Mouse (Mus musculus) layer of hippocampus, adult 9-11 months (tissue): ENCODE measurements around the gene Trub1.
A peak's percentile ranks its signal among the peaks of the same experiment; 100 is the strongest.

Experiments
- DNase-seq: peaks from one replicate; pipeline ENCODE4 v3.0.0; 2022

Trub1 gene

GRCm38 (mm10) chr19:57442936-57443657 is 9.6 kb upstream of the Trub1 start:
- no peak for DNase-seq

DNA sequence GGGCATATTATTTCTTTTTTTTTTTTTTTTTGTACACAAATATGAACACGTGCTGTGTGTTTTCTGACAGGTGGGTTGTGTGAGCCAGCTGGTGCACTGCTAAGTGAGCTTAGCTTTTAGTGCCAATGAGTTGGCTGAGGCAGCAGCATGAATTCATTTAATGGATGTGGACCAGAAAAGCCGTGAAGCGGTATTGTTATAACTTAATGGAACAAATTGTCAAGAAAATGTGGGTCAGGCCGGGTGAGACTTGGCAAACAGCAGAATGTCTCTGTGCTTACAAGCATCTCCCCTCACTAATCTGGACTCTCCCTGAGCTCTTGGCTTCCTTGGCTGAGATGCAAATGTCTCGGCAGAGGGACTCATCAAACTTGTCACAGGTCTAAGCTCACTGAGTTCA is 7.7 kb upstream of the Trub1 start:
- DNase-seq = peak; percentile 71

DNA sequence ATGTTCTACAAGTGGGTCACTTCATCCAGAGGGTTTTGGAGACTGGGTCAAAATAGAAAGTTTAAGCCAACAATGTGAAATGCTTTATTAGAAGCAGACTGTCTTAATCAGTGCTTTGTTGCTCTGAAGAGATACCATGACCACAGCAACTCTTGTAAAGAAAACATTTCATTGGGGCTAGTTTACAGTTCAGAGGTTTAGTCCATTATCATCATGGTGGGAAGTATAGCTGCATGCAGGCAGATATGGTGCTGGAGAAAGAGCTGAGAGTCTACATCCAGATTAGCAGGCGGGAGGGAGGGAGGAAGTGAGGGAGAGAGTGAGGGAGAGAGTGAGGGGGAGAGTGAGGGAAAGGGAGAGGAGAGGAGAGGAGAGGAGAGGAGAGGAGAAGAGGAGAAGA is 1.9 kb upstream of the Trub1 start:
- DNase-seq = no peak

- DNase-seq = no peak
These were observed 950 bp upstream of the Trub1 start for GRCm38 (mm10) chr19:57451762-57452161.

- DNase-seq = no peak
These were observed 497 bp downstream of the Trub1 start for GRCm38 (mm10) chr19:57453218-57453600.

DNA sequence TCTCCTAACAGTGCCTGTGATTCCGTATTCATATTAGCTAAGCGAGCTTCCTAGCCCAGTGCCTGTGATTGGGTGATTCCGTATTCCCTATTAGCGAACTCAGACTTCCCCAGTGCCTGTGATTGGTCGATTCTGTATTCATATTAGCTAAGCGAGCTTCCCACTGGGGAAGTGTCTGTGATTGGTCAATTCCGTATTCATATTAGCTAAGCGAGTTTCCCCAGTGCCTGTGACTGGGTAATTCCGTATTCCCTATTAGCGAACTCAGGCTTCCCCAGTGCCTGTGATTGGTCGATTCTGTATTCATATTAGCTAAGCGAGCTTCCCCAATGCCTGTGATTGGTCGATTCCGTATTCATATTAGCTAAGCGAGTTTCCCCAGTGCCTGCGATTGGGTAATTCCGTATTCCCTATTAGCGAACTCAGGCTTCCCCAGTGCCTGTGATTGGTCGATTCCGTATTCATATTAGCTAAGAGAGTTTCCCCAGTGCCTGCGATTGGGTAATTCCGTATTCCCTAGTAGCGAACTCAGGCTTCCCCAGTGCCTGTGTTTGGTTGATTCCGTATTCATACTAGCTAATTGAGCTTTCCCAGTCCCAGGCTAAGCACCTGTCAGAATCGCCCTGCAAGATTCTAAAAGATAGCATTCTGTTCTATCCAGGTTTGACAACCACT is 2.7 kb downstream of the Trub1 start:
- no peak for DNase-seq

GRCm38 (mm10) chr19:57457075-57457474 is 4.4 kb downstream of the Trub1 start:
- no peak for DNase-seq

- DNase-seq = no peak
These were observed 11.0 kb downstream of the Trub1 start for GRCm38 (mm10) chr19:57463741-57464140.

DNA sequence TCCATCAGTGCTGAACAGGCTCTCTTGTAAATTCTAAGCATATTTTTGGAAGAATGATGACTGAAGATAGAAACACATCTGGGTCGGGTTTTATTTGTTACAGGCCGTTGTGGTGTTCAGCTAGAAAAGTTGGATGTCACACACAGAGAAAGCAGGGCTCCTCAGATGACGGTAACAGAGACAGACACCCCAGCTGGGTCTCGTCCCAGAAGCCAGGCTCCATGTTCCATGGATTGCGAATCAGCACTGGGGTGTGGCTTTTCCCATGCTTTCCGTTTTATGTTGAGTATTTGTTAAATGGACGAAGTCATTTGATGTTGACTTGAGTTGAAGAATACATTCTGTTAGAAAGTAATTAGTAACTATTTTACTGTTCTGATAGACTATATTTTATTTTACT is 13.0 kb downstream of the Trub1 start:
- no peak for DNase-seq

DNA sequence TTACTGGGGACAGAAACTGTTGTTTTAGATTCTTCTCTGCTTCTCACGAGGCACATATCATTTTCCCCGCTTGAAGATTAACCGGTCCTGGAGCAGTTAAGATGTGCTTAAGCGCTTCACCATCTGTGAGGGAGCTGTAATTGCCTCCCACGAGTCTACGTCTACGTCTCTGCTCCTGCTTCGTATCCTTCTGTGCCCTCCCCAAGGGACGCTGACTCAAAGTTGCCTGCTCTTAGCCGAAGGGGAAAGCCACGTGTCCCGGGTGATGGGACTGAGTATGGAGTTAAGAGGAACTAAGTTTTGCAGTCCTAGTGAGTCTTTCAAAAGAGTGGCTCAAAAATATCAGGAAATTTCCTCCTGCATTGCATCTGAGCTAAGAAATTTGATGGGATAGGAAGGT is 18.3 kb downstream of the Trub1 start:
- DNase-seq = peak; percentile 33

DNA sequence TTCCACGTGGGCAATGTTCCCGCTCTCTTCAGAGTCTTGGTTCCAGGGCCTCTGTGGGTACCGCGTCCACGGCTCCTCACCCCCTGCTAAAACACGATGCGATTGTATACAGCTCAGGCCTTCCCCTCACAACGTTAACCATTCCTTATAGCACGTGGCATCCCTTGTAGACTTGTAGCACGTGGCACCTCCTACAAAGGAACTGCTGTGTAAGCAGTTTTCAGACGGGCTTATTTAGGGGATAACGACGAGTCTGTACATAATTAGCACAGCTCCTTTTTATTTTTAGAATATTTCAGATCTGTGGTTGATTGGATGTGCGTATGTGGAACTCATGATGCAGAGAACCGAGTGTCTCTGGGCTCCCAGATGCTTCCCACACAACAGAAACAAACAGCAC is 19.5 kb downstream of the Trub1 start:
- no peak for DNase-seq

- no peak for DNase-seq
These were observed 20.6 kb downstream of the Trub1 start for GRCm38 (mm10) chr19:57473301-57473700.

DNA sequence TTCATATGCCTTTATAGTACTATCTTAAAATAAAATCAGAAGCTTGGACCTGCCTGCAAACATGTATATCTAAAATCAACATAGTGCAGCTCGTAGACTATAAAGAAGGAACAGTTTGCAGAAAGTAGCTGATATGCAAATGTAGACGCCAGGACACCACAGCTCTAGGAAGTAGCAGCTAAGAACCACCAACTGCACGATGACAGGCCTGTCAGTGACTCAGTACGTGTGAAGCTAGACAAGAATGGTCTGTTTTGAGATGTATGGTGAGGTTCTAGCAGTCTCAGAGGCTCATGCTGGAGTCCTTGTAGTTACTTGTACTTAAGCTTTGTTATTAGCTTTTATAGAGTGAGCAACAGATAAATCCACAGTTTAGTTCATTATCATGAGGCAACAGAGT is 22.6 kb downstream of the Trub1 start:
- DNase-seq = no peak

GRCm38 (mm10) chr19:57477310-57477709 is 24.6 kb downstream of the Trub1 start:
- DNase-seq = no peak

DNA sequence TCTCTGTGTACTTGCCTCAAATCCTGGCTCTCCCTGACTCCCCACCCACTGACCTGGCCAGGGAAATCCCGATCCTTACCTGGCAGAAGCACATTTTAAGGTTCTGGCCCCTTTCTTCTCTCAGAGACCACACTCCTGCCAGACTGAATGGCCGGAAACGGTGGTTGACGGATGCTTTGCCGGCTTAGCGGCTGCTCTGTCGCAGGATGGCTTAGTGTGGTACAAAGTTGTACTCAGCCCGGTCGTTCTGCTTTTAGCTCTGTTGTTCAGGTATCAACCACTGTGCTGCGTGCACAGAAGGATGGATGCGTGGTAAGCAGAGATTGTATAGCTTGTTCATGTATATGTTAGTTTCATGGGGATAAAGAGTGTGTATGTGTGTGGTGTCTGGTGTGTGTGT is 25.3 kb downstream of the Trub1 start:
- no peak for DNase-seq

DNA sequence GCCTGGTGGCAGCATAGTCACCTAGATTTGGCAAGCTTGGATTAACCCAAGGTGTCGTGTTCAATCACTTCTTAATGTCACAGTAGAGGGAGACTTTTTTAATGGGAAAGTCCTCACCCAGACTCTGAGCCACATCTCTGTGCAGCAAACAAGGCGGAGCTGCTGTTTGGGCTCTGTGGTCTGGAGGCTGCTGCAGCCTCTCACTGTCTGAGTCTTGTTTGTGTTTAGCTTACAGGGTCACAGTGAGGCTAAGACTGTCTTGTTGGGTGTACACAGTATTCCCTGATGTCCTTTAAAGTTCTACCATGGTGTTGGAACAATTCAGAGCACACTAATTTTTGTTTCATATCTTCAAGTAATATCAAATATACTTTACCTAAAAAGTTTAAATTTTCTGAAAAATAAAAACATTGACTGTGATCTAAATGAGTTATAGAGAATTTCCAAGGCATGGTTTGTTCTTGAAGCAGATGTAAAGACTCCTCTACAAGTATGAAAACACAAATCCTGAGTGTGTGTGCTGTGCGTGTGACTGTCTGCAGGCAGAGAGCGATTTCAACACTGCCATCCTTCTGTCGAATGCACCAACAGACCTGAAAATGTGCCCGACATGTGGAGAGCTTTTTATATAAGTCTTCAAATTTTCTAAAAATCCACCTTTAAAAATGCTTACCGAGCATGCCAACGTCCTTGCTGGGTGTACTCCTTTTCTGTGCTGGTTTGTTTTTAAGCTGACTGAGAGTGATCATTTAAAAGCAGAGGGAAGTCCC is 27.4 kb downstream of the Trub1 start:
- no peak for DNase-seq

DNA sequence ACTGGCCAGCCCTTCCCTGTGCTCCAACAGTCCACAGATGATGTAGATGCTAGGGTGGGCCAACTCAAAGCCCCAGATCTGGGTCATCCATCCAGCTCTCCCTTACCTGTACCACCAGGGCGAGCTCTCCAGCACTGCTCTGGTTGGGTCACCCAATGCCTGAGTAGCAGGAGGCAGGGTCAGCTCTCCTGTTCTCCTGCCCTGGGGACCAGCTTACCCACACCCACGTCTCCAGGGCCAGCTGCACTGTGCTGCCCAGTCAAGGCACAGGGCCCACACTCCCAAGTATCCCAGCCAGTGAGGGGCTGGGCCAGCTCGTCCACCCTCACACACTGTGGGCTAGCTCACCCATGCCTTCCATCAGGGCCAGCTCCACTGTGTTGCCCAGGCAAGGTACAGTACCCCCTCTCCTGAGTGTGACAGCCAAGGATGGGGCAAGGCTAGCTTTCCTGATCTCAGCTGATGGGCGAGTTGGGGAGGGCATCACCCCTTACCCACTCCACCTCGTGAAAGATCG is 29.1 kb downstream of the Trub1 start:
- DNase-seq = no peak

GRCm38 (mm10) chr19:57482815-57483214 is 30.1 kb downstream of the Trub1 start:
- DNase-seq = no peak

- no peak for DNase-seq
These were observed 34.4 kb downstream of the Trub1 start for GRCm38 (mm10) chr19:57487051-57487658.

DNA sequence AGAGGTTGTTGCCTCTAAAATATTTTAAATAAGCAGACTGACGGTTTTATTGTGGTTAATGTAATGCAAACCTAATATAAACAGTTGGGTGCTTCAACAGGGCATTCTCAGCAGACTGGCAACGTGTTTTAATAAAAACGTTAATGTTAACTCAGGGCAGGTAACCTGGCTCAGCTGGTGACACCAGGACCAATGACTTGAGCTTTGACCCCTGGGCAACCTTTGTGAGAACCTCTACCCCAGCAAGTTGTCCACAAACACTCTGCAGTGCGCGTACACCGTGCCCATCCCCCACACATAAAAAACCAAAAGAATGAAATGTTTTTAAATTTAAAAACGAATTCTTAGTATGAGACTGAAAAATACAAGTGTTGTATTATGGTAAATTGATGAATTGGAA is 36.8 kb downstream of the Trub1 start:
- DNase-seq = no peak

DNA sequence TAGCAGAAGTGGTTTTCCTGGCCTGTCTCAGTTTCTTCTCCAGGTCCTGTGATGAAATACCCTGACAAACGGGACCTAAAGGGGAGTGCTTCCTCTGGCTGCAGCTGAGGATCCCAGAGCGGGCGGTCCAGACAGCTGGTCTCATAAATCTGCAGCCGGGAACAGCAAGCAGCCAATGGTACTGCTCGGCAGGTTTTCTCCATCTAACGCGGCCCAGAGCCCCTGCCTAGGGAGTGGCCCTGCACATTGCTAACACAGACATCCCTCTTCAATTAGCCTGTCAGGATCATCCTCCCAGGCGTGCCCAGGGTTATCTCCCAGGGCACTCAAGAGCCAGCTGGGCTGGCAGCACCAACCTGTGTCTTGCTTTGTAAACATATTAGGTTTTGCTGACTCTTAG is 38.3 kb downstream of the Trub1 start:
- no peak for DNase-seq

DNA sequence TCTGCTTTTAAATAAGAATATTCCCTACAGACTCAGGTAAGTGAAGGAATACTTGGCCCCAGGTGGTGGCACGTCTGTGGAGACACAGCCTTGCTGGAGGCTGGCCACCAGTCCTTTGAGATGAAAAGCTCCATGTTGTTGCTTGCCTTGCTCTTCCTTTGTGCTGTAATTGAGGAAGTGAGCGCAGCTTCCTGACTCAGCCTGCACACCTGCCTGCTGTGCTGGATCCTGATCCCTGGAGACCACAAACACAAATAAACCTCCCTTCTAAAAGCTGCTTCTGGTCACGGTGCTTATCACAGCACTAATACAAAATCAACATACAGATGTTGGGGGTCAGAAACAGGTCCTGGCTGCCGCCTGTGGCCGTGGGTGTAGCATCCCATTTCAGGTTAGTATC is 41.3 kb downstream of the Trub1 start:
- no peak for DNase-seq

DNA sequence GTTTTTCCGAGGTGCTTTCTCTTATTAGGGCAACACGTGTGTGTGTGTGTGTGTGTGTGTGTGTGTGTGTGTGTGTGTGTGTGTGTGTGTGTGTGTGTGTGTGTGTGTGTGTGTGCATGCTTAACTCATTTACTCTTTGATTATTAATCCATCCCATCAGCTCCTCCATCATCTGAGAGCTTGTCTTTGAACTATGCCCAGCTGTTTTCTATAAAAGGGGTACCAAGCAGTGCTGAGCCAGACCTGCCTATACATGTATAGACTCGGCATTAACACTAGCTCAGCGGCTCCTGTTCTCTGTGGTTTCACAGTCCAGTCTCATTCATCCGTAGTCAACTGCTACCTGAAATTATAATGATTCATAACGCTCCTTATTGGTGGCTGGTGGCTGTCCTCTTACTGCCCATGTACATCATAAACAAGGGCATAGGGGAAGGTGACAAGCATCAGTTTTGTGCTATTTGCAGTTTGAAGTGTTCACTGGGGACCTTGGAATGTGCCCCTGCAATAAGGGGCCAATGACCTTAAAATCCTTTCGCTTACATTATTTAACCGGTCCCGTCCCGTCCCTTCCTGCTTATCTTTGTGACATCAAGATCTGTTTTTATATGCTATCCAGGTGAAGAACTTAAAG is 45.5 kb downstream of the Trub1 start:
- no peak for DNase-seq
